ENCODE assay signal across 12 mouse cellular contexts in genomic region chr3:41606330-41606664, GRCm38 (mm10). TPM values are rescaled to one million over a fixed set of nuclear protein-coding genes. Genes with fewer than 3 reads are reported as not detected.
DNase-seq lines count a peak whose midpoint lies in the region; ATAC-seq and TF ChIP-seq lines count a peak whose summit lies in the region.
"Had no signal": no experiment of that assay in that cellular context is flagged by ENCODE, and none has a peak within 500 bp of the region (broad histone marks: within the 10 kb centered on the region; RNA-seq: fewer than 3 reads in every experiment).

No protein-coding gene starts in this region.

- ATAC-seq in heart, embryonic 12.5 days (ENCODE audit: insufficient number of reproducible peaks, low FRiP score), result no peak
- no peak for ATAC-seq in lung, postnatal 0 days

- 85% methylated on average over 4 of the region's 4 CpGs for WGBS in heart, embryonic 12.5 days
- 78% methylated on average over 4 of the region's 4 CpGs for WGBS in lung, postnatal 0 days
- WGBS in olfactory bulb, adult 2 months, result 64% methylated on average over 4 of the region's 4 CpGs

- TF ChIP-seq POLR2A in olfactory bulb, adult 2 months (IDR thresholded peaks at IDR 0.05; ENCODE audit: insufficient read depth, low read depth, low read length), result no peak

- no peak for DNase-seq in heart, adult 9 months (ENCODE audit: low spot score in 2 of 2)
- no peak for DNase-seq in lung, postnatal 0 days (ENCODE audit: low spot score)
- no peak for DNase-seq in lung, postnatal 14 days
- peak; percentile 70 for DNase-seq in R1 (ENCODE audit: low read depth, low spot score)
- DNase-seq in embryo, embryonic 9.5 days (ENCODE audit: extremely low spot score), result no peak
- no peak for DNase-seq in adrenal gland, postnatal 25 days
- DNase-seq: adrenal gland, postnatal 10 days; cerebellum, adult 18-20 months; heart, postnatal 36 days had no signal

- peaks cover 49% of the 10 kb centered on the region for H3K36me3 ChIP-seq in heart, embryonic 12.5 days
- peaks cover 7% of the 10 kb centered on the region; the same call in 1 of the 2 replicates for H3K36me3 ChIP-seq in lung, postnatal 0 days (ENCODE audit: insufficient read depth, low read length)

- H3K4me3 ChIP-seq in heart, embryonic 12.5 days, result no peak overlapping the region
- H3K4me3 ChIP-seq in lung, postnatal 0 days (ENCODE audit: low read depth, low read length), result no peak overlapping the region
- H3K4me3 ChIP-seq in olfactory bulb, adult 2 months (ENCODE audit: insufficient read depth, low read depth, low read length), result no peak overlapping the region
- H3K4me3 ChIP-seq: embryonic facial prominence, embryonic 13.5 days had no signal

- TF ChIP-seq CTCF in lung, postnatal 0 days (IDR thresholded peaks at IDR 0.05), result peak; percentile 54
- no peak for TF ChIP-seq CTCF in olfactory bulb, adult 2 months (IDR thresholded peaks at IDR 0.05; ENCODE audit: insufficient read depth, low read depth, low read length)

- H3K4me2 ChIP-seq in heart, embryonic 12.5 days, result no peak overlapping the region
- H3K4me2 ChIP-seq in lung, postnatal 0 days (replicated peaks; ENCODE audit: low read depth, low read length), result no peak overlapping the region
- H3K4me2 ChIP-seq: embryonic facial prominence, embryonic 13.5 days had no signal

- no peaks in the 10 kb centered on the region for H3K27me3 ChIP-seq in heart, embryonic 12.5 days (replicated peaks)
- H3K27me3 ChIP-seq in lung, postnatal 0 days (replicated peaks; ENCODE audit: insufficient read depth, low read length), result no peaks in the 10 kb centered on the region
- H3K27me3 ChIP-seq: embryonic facial prominence, embryonic 13.5 days had no signal

- H3K9ac ChIP-seq in heart, embryonic 12.5 days, result no peak overlapping the region
- H3K9ac ChIP-seq in lung, postnatal 0 days (replicated peaks; ENCODE audit: low read depth), result no peak overlapping the region
- H3K9ac ChIP-seq: embryonic facial prominence, embryonic 13.5 days had no signal

- H3K4me1 ChIP-seq in heart, embryonic 12.5 days (replicated peaks), result peaks cover 43% of the 10 kb centered on the region
- H3K4me1 ChIP-seq in lung, postnatal 0 days (ENCODE audit: insufficient read depth, low read depth, low read length), result no peaks in the 10 kb centered on the region
- H3K4me1 ChIP-seq in olfactory bulb, adult 2 months (ENCODE audit: control insufficient read depth, insufficient read depth, low read length), result peaks cover 36% of the 10 kb centered on the region

- H3K9me3 ChIP-seq in heart, embryonic 12.5 days (replicated peaks), result no peaks in the 10 kb centered on the region
- H3K9me3 ChIP-seq in lung, postnatal 0 days (ENCODE audit: low read length), result no peaks in the 10 kb centered on the region
- H3K9me3 ChIP-seq: embryonic facial prominence, embryonic 13.5 days had no signal

- H3K27ac ChIP-seq in heart, embryonic 12.5 days (ENCODE audit: poor library complexity, severe bottlenecking), result peak overlapping the region; percentile 18; the same call in 1 of the 2 replicates
- no peak overlapping the region for H3K27ac ChIP-seq in lung, postnatal 0 days (ENCODE audit: low read length)
- peak overlapping the region; percentile 26; the same call in 1 of the 2 replicates for H3K27ac ChIP-seq in olfactory bulb, adult 2 months (ENCODE audit: insufficient read depth, low read depth, low read length)
- H3K27ac ChIP-seq: embryonic facial prominence, embryonic 13.5 days had no signal

- no peak for TF ChIP-seq EP300 in lung, postnatal 0 days (IDR thresholded peaks at IDR 0.05)

RNA-seq across cellular contexts. Expression of gene Jade1, which starts 50.8 kb away (rescaled TPM):
- polyA plus RNA-seq in heart, embryonic 12.5 days (2016; fragmentation: Nextera tagmentation; extraction: Ambion mirVana), result 17.4 and 19.3 TPM in 2 replicates
- polyA plus RNA-seq in lung, postnatal 0 days (2015; fragmentation: Nextera tagmentation; extraction: Ambion mirVana), result 6.0 and 7.7 TPM in 2 replicates
- polyA plus RNA-seq in olfactory bulb, adult 2 months (2012; ENCODE audit: insufficient read depth, insufficient read length, low replicate concordance, missing spikeins), result not detected in 2 replicates
- 50.1 and 56.5 TPM in 2 replicates for total RNA-seq in adrenal gland, postnatal 25 days (2021)
